Mouse (Mus musculus) kidney, postnatal 0 days (tissue): ENCODE data around the gene Dpep3. TPM values are rescaled to one million over a fixed set of nuclear protein-coding genes. Genes with fewer than 3 reads are reported as not detected.

ENCODE experiments used
- ATAC-seq: fragments of 200-750 bp; cut with Nextera tagmentation; replicated peaks from 2 replicates; pipeline ENCODE4 v1.8.0; 2017; ENCODE audit warnings: low read depth, moderate number of reproducible peaks, moderate TSS enrichment, moderate library complexity; ENCODE audit not compliant: low FRiP score
- DNase-seq: peaks from one replicate; pipeline ENCODE4 v3.0.0-alpha.2; 2016; ENCODE audit warnings: low spot score
- H3K27ac ChIP-seq: fragments of 300-500 bp; sonication (generic); 2 replicates; pipeline ENCODE4 v1.5.1; 2014; ENCODE audit warnings: mild to moderate bottlenecking
- H3K27me3 ChIP-seq: fragments of 300-500 bp; sonication (generic); 2 replicates; pipeline ENCODE4 v1.6.1; 2014; ENCODE audit warnings: low read length, mixed read lengths; ENCODE audit not compliant: insufficient read depth
- H3K36me3 ChIP-seq: fragments of 300-500 bp; sonication (generic); 2 replicates; pipeline ENCODE4 v1.6.1; 2014; ENCODE audit warnings: low read length, mixed read lengths; ENCODE audit not compliant: insufficient read depth
- H3K4me1 ChIP-seq: fragments of 300-500 bp; sonication (generic); replicated peaks from 2 replicates; pipeline ENCODE4 v1.6.1; 2014; ENCODE audit warnings: antibody characterized with exemption, low read length, mixed read lengths; ENCODE audit not compliant: insufficient read depth
- H3K4me2 ChIP-seq: fragments of 300-500 bp; sonication (generic); 2 replicates; pipeline ENCODE4 v1.6.1; 2014; ENCODE audit warnings: mild to moderate bottlenecking, low read length, moderate library complexity, mixed read lengths
- H3K4me3 ChIP-seq: fragments of 300-500 bp; sonication (generic); replicated peaks from 2 replicates; pipeline ENCODE4 v1.5.1; 2014; ENCODE audit warnings: low read depth, low read length
- H3K9ac ChIP-seq: fragments of 300-500 bp; sonication (generic); 2 replicates; pipeline ENCODE4 v1.6.1; 2014; ENCODE audit warnings: low read depth, low read length
- H3K9me3 ChIP-seq: fragments of 300-500 bp; sonication (generic); replicated peaks from 2 replicates; pipeline ENCODE4 v1.6.1; 2016; ENCODE audit warnings: low read length, inconsistent platforms, mixed read lengths
- CTCF ChIP-seq: IDR thresholded peaks from 2 replicates; pipeline ENCODE4 v1.5.1; 2016; ENCODE audit warnings: antibody characterized with exemption, low read depth, mild to moderate bottlenecking, moderate library complexity
- WGBS: fragments of 180-500 bp; shearing (Covaris S2); extraction: QIAGEN DNeasy Blood & Tissue Kit; methylation state at CpG from one replicate; pipeline ENCODE4 v1.1.7; 2014; 5-methylcytosine and 5-hydroxymethylcytosine counted together
- microRNA-seq: library from miRNA; unstranded; fragments of <30 nt; microRNA quantifications from one replicate; pipeline ENCODE4, GENCODE M21; 2016
- polyA plus RNA-seq: library from polyadenylated mRNA; unstranded; fragments of >200 nt; fragmentation: Nextera tagmentation; extraction: Ambion mirVana; gene quantifications from 2 replicates; pipeline ENCODE4 v1.2.1, GENCODE M21; 2015

Dpep3 gene
- polyA plus RNA-seq, 1 experiment from 2014 or later, result not detected

DNA sequence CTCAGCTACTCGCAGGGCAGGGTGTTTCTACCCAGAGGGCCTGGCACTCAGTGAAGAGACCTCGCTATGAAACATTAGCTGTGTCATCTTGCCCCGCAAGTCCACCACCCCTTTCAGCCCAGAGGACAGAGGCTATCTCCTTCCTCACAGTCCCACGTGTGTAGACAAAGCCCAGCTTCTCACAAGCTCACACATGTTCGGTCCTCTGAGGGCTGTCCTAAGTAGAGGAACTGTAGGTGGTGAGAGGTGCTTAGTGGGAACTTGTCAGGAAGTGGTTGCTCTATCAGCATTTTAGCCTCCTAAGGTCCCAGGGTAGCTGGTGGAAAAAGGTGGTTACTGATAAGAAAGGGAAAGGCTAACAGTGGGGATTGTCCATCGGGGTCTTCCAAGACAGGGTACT, 44.1 kb downstream of the Dpep3 start:
- Histone ChIP-seq H3K27ac (no peak overlapping the region), H3K4me2 (no peak overlapping the region), H3K4me1 (peaks cover 8% of the 10 kb centered on the region; the same call in 1 of the 2 replicates), H3K36me3 (peaks cover 13% of the 10 kb centered on the region), H3K27me3 (no peaks in the 10 kb centered on the region), H3K4me3 (no peak overlapping the region), H3K9me3 (no peaks in the 10 kb centered on the region), H3K9ac (no peak overlapping the region)
- DNase-seq (no peak), ATAC-seq (no peak)
- TF ChIP-seq CTCF, result no peak
- WGBS, result 85% methylated on average over 6 of the region's 6 CpGs

DNA sequence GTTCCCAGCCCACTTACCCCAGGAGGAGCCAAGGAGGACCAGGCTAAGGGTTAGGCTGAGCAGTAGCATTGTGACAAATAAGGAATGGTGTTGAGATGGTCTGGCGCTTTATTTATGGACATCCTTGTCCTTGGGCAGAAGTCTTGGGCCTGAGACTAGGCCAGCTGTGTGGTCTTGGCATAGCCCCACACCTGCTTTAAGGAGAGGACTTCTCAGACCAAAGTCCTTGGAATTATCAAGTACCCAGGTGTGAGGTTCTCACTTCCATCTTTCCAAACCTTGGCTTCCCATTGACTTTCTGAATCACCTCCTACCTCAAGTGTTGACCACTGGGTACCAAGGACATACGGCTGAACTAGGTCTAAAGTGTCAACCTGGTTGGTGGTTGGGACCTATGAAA, 45.5 kb downstream of the Dpep3 start, which contains the start of gene Ctrl:
TSS of gene Ctrl (minus strand) at position 101 of the 400 bp plus-strand sequence.
- no peak for ATAC-seq
- Histone ChIP-seq H3K27ac (no peak within 1 kb of the TSS), H3K27me3 (no peaks in the 10 kb centered on the region), H3K9ac (no peak within 1 kb of the TSS), H3K36me3 (peaks cover 18% of the 10 kb centered on the region), H3K4me1 (peaks cover 8% of the 10 kb centered on the region; the same call in 1 of the 2 replicates), H3K9me3 (no peaks in the 10 kb centered on the region), H3K4me2 (no peak within 1 kb of the TSS), H3K4me3 (no peak within 1 kb of the TSS)
- DNase-seq, result no peak
- TF ChIP-seq CTCF, result no peak
- 94% methylated on average over 2 of the region's 2 CpGs for WGBS

DNA sequence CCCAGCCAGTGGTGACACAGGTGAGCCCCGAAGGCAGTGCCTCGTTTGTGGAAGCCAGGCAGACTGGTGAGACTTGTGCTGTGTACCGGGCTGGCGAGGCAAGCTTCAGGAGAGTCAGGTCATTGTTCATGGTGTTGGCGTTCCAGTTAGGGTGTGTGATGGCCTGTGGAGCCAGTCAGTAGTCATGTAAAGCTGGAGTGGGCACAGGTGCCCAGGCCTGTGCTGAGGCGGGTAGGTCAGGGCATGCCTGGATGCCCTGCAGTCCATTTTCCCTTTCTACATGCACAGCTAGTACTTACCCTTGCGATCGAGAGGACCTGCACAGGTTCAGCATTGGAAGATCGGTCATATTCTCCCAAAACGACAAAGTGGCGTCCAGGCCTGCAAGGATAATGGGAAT, 46.7 kb downstream of the Dpep3 start:
- no peak for DNase-seq
- no peaks in the 10 kb centered on the region for H3K9me3 ChIP-seq
- no peaks in the 10 kb centered on the region for H3K27me3 ChIP-seq
- TF ChIP-seq CTCF, result no peak
- peaks cover 8% of the 10 kb centered on the region; the same call in 1 of the 2 replicates for H3K4me1 ChIP-seq
- no peak overlapping the region for H3K27ac ChIP-seq
- H3K9ac ChIP-seq, result no peak overlapping the region
- ATAC-seq, result no peak
- H3K4me2 ChIP-seq, result no peak overlapping the region
- H3K4me3 ChIP-seq, result no peak overlapping the region
- 87% methylated on average over 11 of the region's 11 CpGs for WGBS
- peaks cover 18% of the 10 kb centered on the region for H3K36me3 ChIP-seq

DNA sequence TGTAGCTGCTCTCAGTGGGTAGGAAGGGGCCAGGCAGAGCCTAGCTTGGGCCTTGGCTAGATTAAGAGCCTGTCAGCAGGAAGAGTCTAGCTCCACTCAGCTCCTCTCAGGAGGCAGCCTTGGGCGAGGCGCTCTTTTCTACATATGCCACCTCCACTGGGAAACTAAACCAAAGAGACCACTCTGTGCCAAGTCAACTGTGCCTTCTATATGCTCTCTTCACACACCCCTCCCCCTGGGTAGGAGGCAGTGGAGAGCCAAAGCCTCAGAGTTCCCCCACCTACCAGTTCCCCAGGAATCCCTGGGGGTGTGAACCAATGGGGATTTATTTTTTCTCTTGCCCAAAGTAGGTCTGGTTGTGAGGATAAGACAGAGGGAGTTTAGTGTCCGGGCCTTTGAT, 48.0 kb downstream of the Dpep3 start:
- ATAC-seq, result no peak
- H3K36me3 ChIP-seq, result peaks cover 22% of the 10 kb centered on the region

DNA sequence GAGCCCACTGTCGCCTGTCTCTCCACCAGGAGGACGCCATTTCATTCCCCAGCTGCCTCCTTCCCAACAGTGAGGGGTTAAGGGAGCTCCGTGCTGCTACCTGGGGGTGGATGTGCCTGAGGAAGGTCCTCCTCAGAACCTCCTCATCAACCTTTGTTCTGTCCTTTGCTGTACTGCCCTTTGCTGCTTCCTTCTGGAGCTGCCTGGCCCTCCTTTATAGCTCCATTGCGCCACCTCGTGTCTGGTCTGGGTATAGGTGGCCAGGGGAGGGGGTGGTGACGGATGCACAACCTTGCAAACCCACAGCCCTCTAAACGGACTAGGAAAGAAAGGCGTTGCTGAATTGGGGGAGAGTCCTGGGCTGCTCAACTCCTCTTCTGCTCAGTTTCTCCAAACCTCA, 48.6 kb downstream of the Dpep3 start:
- no peaks in the 10 kb centered on the region for H3K4me1 ChIP-seq
- no peak overlapping the region for H3K4me3 ChIP-seq
- no peaks in the 10 kb centered on the region for H3K27me3 ChIP-seq
- ATAC-seq, result peak; percentile 45
- peak; percentile 94 for TF ChIP-seq CTCF
- H3K36me3 ChIP-seq, result peaks cover 22% of the 10 kb centered on the region
- DNase-seq, result peak; percentile 84
- no peak overlapping the region for H3K27ac ChIP-seq
- no peak overlapping the region for H3K4me2 ChIP-seq
- H3K9me3 ChIP-seq, result no peaks in the 10 kb centered on the region
- H3K9ac ChIP-seq, result no peak overlapping the region
- WGBS, result 20% methylated on average over 8 of the region's 8 CpGs

More for the DNA sequence above, 48.0 kb downstream of the Dpep3 start:
- Histone ChIP-seq H3K27me3 (no peaks in the 10 kb centered on the region), H3K9me3 (no peaks in the 10 kb centered on the region), H3K27ac (no peak overlapping the region), H3K9ac (no peak overlapping the region), H3K4me2 (no peak overlapping the region), H3K4me1 (peaks cover 4% of the 10 kb centered on the region; the same call in 1 of the 2 replicates), H3K4me3 (no peak overlapping the region)
- 95% methylated on average over 3 of the region's 3 CpGs for WGBS
- no peak for DNase-seq
- TF ChIP-seq CTCF, result no peak

DNA sequence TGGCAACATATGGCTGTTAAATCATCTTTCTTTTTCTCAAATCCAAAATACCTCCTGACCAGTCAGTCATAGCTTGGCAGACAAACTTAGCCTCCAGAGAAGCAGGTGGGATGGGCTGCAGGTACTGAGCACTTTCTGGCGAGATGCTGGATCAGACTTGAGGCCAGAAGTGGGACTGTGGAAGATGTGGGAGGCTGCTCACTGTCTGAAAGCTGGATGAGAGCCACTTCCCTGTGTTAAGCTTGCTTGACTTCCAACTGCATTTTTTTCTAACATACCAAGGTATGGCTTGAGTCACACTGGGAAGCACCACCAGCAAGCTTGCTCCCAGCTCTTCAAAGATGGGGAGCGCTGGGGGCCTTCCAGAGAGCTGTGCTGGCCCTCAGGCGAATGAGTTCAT, 54.1 kb downstream of the Dpep3 start:
- Histone ChIP-seq H3K9me3 (no peaks in the 10 kb centered on the region), H3K4me2 (no peak overlapping the region), H3K27ac (no peak overlapping the region), H3K4me1 (no peaks in the 10 kb centered on the region), H3K27me3 (no peaks in the 10 kb centered on the region), H3K9ac (no peak overlapping the region), H3K36me3 (peaks cover 14% of the 10 kb centered on the region; the same call in 1 of the 2 replicates), H3K4me3 (no peak overlapping the region)
- TF ChIP-seq CTCF, result no peak
- 68% methylated on average over 3 of the region's 3 CpGs for WGBS
- DNase-seq (no peak), ATAC-seq (no peak)

Small RNAs within 50 kb of the gene (microRNA-seq; reads per million reads assigned to microRNA genes)
- not detected for gene Mir7074

Other genes with a start within 250 kb of the Dpep3 start
- 19.2 and 21.0 TPM in 2 replicates for gene Gfod2, start 220.8 kb downstream of the Dpep3 start, polyA plus RNA-seq
- gene Ranbp10, start 152.1 kb downstream of the Dpep3 start, polyA plus RNA-seq, result 7.0 and 8.9 TPM in 2 replicates
- gene Tsnaxip1, start 151.7 kb downstream of the Dpep3 start, polyA plus RNA-seq, result 0.05 TPM in 1 of 2 replicates, not detected in the other
- 23.4 and 24.9 TPM in 2 replicates for gene Cenpt, start 126.2 kb downstream of the Dpep3 start, polyA plus RNA-seq
- gene Thap11, start 124.3 kb downstream of the Dpep3 start, polyA plus RNA-seq, result 56.0 and 60.8 TPM in 2 replicates
- 188 and 192 TPM in 2 replicates for gene Nutf2, start 118.8 kb downstream of the Dpep3 start, polyA plus RNA-seq
- gene Edc4, start 98.5 kb downstream of the Dpep3 start, polyA plus RNA-seq, result 27.6 and 30.1 TPM in 2 replicates
- 0.66 TPM in 1 of 2 replicates, not detected in the other for gene Nrn1l, start 85.9 kb downstream of the Dpep3 start, polyA plus RNA-seq
- gene Pskh1, start 79.0 kb downstream of the Dpep3 start, polyA plus RNA-seq, result 30.6 and 33.7 TPM in 2 replicates
- gene Ctrl, start 45.6 kb downstream of the Dpep3 start, polyA plus RNA-seq, result 0.67 and 0.77 TPM in 2 replicates
- 59.7 and 63.1 TPM in 2 replicates for gene Psmb10, start 41.0 kb downstream of the Dpep3 start, polyA plus RNA-seq
- gene Lcat, start 36.0 kb downstream of the Dpep3 start, polyA plus RNA-seq, result 0.45 and 0.50 TPM in 2 replicates
- 19.8 and 23.7 TPM in 2 replicates for gene Slc12a4, start 13.3 kb downstream of the Dpep3 start, polyA plus RNA-seq
- gene Dus2, start 11.9 kb upstream of the Dpep3 start, polyA plus RNA-seq, result 11.7 and 15.5 TPM in 2 replicates
- not detected in 2 replicates for gene Dpep2nb, start 26.5 kb upstream of the Dpep3 start, polyA plus RNA-seq
- gene Ddx28, start 32.5 kb upstream of the Dpep3 start, polyA plus RNA-seq, result 16.1 and 16.9 TPM in 2 replicates
- gene Nfatc3, start 79.4 kb upstream of the Dpep3 start, polyA plus RNA-seq, result 3.8 and 3.9 TPM in 2 replicates
- gene Esrp2, start 157.5 kb upstream of the Dpep3 start, polyA plus RNA-seq, result 21.0 and 21.2 TPM in 2 replicates
- gene Pla2g15, start 171.0 kb upstream of the Dpep3 start, polyA plus RNA-seq, result 8.1 and 9.8 TPM in 2 replicates
- 61.0 and 61.6 TPM in 2 replicates for gene Slc7a6, start 189.4 kb upstream of the Dpep3 start, polyA plus RNA-seq
- 27.4 and 27.6 TPM in 2 replicates for gene Slc7a6os, start 231.5 kb upstream of the Dpep3 start, polyA plus RNA-seq
- 30.1 and 33.1 TPM in 2 replicates for gene Prmt7, start 231.5 kb upstream of the Dpep3 start, polyA plus RNA-seq